Mouse (Mus musculus) neural tube, embryonic 12.5 days (tissue): ENCODE measurements at regions not wholly inside any gene's neighbourhood (a gene's known extent, or its start where the extent isn't known, plus 50 kb on each side); places are given as distances from the start of the nearest gene placed in this dataset.
"Not testable (repeated sequence)": the region's sequence is repeated elsewhere in the genome, so short reads cannot be mapped to it uniquely, and the experiment has no call there.

ENCODE experiments used
- ATAC-seq: fragments of 200-750 bp; cut with Nextera tagmentation; 2 replicates; pipeline ENCODE4 v1.8.0; 2017; ENCODE audit warnings: low read depth, mild to moderate bottlenecking, moderate TSS enrichment, moderate library complexity; ENCODE audit not compliant: low FRiP score
- H3K27ac ChIP-seq: fragments of 300-500 bp; sonication (generic); 2 replicates; pipeline ENCODE4 v1.5.1; 2016
- H3K27me3 ChIP-seq: fragments of 300-500 bp; sonication (generic); replicated peaks from 2 replicates; pipeline ENCODE4 v1.6.1; 2016; ENCODE audit warnings: mild to moderate bottlenecking
- H3K36me3 ChIP-seq: fragments of 300-500 bp; sonication (generic); 2 replicates; pipeline ENCODE4 v1.6.1; 2016; ENCODE audit warnings: mild to moderate bottlenecking
- H3K4me1 ChIP-seq: fragments of 300-500 bp; sonication (generic); 2 replicates; pipeline ENCODE4 v1.6.1; 2016
- H3K4me2 ChIP-seq: fragments of 300-500 bp; sonication (generic); replicated peaks from 2 replicates; pipeline ENCODE4 v1.6.1; 2016; ENCODE audit warnings: mild to moderate bottlenecking
- H3K4me3 ChIP-seq: fragments of 300-500 bp; sonication (generic); 2 replicates; pipeline ENCODE4 v1.5.1; 2016
- H3K9ac ChIP-seq: fragments of 300-500 bp; sonication (generic); 2 replicates; pipeline ENCODE4 v1.6.1; 2016; ENCODE audit warnings: mild to moderate bottlenecking
- H3K9me3 ChIP-seq: fragments of 300-500 bp; sonication (generic); 2 replicates; pipeline ENCODE4 v1.6.1; 2016; ENCODE audit warnings: mild to moderate bottlenecking
- WGBS: fragments of 180-500 bp; shearing (Covaris S2); methylation state at CpG from one replicate; pipeline ENCODE4 v1.1.7; 2016; 5-methylcytosine and 5-hydroxymethylcytosine counted together

- no peak overlapping the region for H3K9ac ChIP-seq
- no peak for ATAC-seq
- no peaks in the 10 kb centered on the region for H3K36me3 ChIP-seq
- no peaks in the 10 kb centered on the region for H3K9me3 ChIP-seq
- H3K27me3 ChIP-seq, result no peaks in the 10 kb centered on the region; the same call in 1 of the 2 replicates
- H3K4me3 ChIP-seq, result no peak overlapping the region
- WGBS, result 69% methylated on average over 3 of the region's 3 CpGs
- H3K4me2 ChIP-seq, result no peak overlapping the region
- H3K27ac ChIP-seq, result no peak overlapping the region
- H3K4me1 ChIP-seq, result peaks cover 15% of the 10 kb centered on the region; the same call in 1 of the 2 replicates
Observed at GRCm38 (mm10) chr17:79977154-79977571, 81.2 kb upstream of the Atl2 start.

GRCm38 (mm10) chr17:79976518-79977100 lies 80.7 kb upstream of the Atl2 start:
- 0 out of 2 replicates have a peak overlapping the region, but pooled peaks have one; percentile 13 for H3K4me3 ChIP-seq
- H3K4me1 ChIP-seq, result 0 out of 2 replicates have a peak, but pooled peaks cover 11% of the 10 kb centered on the region
- H3K9me3 ChIP-seq, result no peaks in the 10 kb centered on the region
- WGBS, result 81% methylated on average over 5 of the region's 5 CpGs
- H3K4me2 ChIP-seq, result peak overlapping the region; percentile 52
- no peaks in the 10 kb centered on the region for H3K36me3 ChIP-seq
- H3K9ac ChIP-seq, result no peak overlapping the region
- no peaks in the 10 kb centered on the region; the same call in 1 of the 2 replicates for H3K27me3 ChIP-seq
- ATAC-seq, result 0 out of 2 replicates have a peak, but pooled peaks have one; percentile 45
- H3K27ac ChIP-seq, result no peak overlapping the region

GRCm38 (mm10) chr17:79975997-79976443 lies 80.1 kb upstream of the Atl2 start:
- Histone ChIP-seq H3K4me3 (0 out of 2 replicates have a peak overlapping the region, but pooled peaks have one; percentile 13), H3K4me1 (0 out of 2 replicates have a peak, but pooled peaks cover 11% of the 10 kb centered on the region), H3K9ac (no peak overlapping the region), H3K27me3 (no peaks in the 10 kb centered on the region; the same call in 1 of the 2 replicates), H3K36me3 (no peaks in the 10 kb centered on the region), H3K27ac (no peak overlapping the region), H3K9me3 (no peaks in the 10 kb centered on the region), H3K4me2 (peak overlapping the region; percentile 52)
- WGBS, result 26% methylated on average over 11 of the region's 11 CpGs
- peak; percentile 90 for ATAC-seq

GRCm38 (mm10) chr17:79975150-79975757 lies 79.3 kb upstream of the Atl2 start:
- H3K4me3 ChIP-seq, H3K27me3 ChIP-seq, H3K9ac ChIP-seq, H3K9me3 ChIP-seq, H3K36me3 ChIP-seq, ATAC-seq, H3K27ac ChIP-seq: not testable (repeated sequence)
- H3K4me1 ChIP-seq, result 0 out of 2 replicates have a peak, but pooled peaks cover 11% of the 10 kb centered on the region
- whole genome bisulfite sequencing, result 22% methylated on average over 16 of the region's 16 CpGs
- H3K4me2 ChIP-seq, result peak overlapping the region; percentile 52

- ATAC-seq, result no peak
- H3K4me1 ChIP-seq, result 0 out of 2 replicates have a peak, but pooled peaks cover 11% of the 10 kb centered on the region
- H3K9me3 ChIP-seq, result no peaks in the 10 kb centered on the region
- no peak overlapping the region for H3K27ac ChIP-seq
- H3K36me3 ChIP-seq, result no peaks in the 10 kb centered on the region
- H3K9ac ChIP-seq, result no peak overlapping the region
- no peak overlapping the region for H3K4me3 ChIP-seq
- 73% methylated on average over 8 of the region's 8 CpGs for WGBS
- no peaks in the 10 kb centered on the region; the same call in 1 of the 2 replicates for H3K27me3 ChIP-seq
- H3K4me2 ChIP-seq, result no peak overlapping the region
Observed at GRCm38 (mm10) chr17:79971721-79972336, 75.9 kb upstream of the Atl2 start.

GRCm38 (mm10) chr17:79969500-79969972 lies 73.6 kb upstream of the Atl2 start:
- 44% methylated on average over 7 of the region's 7 CpGs for WGBS
- no peak overlapping the region for H3K4me2 ChIP-seq

GRCm38 (mm10) chr17:79968819-79969218 lies 72.9 kb upstream of the Atl2 start:
- no peak for ATAC-seq
- H3K9me3 ChIP-seq, result no peaks in the 10 kb centered on the region
- no peaks in the 10 kb centered on the region for H3K4me1 ChIP-seq
- no peaks in the 10 kb centered on the region for H3K27me3 ChIP-seq
- H3K9ac ChIP-seq, result no peak overlapping the region
- no peak overlapping the region for H3K27ac ChIP-seq
- H3K4me2 ChIP-seq, result no peak overlapping the region
- no peak overlapping the region for H3K4me3 ChIP-seq
- no peaks in the 10 kb centered on the region for H3K36me3 ChIP-seq
- WGBS, result 86% methylated on average over 9 of the region's 9 CpGs

More at GRCm38 (mm10) chr17:79969500-79969972, 73.6 kb upstream of the Atl2 start:
- Histone ChIP-seq H3K36me3 (no peaks in the 10 kb centered on the region), H3K9ac (no peak overlapping the region), H3K27ac (no peak overlapping the region), H3K4me3 (no peak overlapping the region), H3K9me3 (no peaks in the 10 kb centered on the region), H3K27me3 (no peaks in the 10 kb centered on the region), H3K4me1 (no peaks in the 10 kb centered on the region)
- ATAC-seq, result no peak

GRCm38 (mm10) chr17:79966981-79967380 lies 71.1 kb upstream of the Atl2 start:
- no peak overlapping the region for H3K9ac ChIP-seq
- no peak for ATAC-seq
- H3K4me2 ChIP-seq, result no peak overlapping the region
- no peak overlapping the region for H3K27ac ChIP-seq
- H3K4me3 ChIP-seq, result no peak overlapping the region
- 40% methylated on average over 6 of the region's 6 CpGs for WGBS
- no peaks in the 10 kb centered on the region for H3K36me3 ChIP-seq
- H3K27me3 ChIP-seq, result no peaks in the 10 kb centered on the region
- no peaks in the 10 kb centered on the region for H3K4me1 ChIP-seq
- H3K9me3 ChIP-seq, result no peaks in the 10 kb centered on the region

GRCm38 (mm10) chr17:79965625-79966024 lies 69.7 kb upstream of the Atl2 start:
- H3K4me1 ChIP-seq, result no peaks in the 10 kb centered on the region
- ATAC-seq, result no peak
- H3K27me3 ChIP-seq, result no peaks in the 10 kb centered on the region
- no peak overlapping the region for H3K27ac ChIP-seq
- no peak overlapping the region for H3K4me3 ChIP-seq
- no peak overlapping the region for H3K4me2 ChIP-seq
- no peak overlapping the region for H3K9ac ChIP-seq
- H3K9me3 ChIP-seq, result no peaks in the 10 kb centered on the region
- 92% methylated on average over 8 of the region's 8 CpGs for WGBS
- H3K36me3 ChIP-seq, result no peaks in the 10 kb centered on the region

- H3K36me3 ChIP-seq, result no peaks in the 10 kb centered on the region
- WGBS, result 82% methylated on average over 8 of the region's 8 CpGs
- ATAC-seq, result no peak
- no peaks in the 10 kb centered on the region for H3K4me1 ChIP-seq
- H3K9me3 ChIP-seq, result no peaks in the 10 kb centered on the region
- no peaks in the 10 kb centered on the region for H3K27me3 ChIP-seq
- H3K27ac ChIP-seq, result no peak overlapping the region
- H3K9ac ChIP-seq, result no peak overlapping the region
- H3K4me3 ChIP-seq, result no peak overlapping the region
- no peak overlapping the region for H3K4me2 ChIP-seq
Observed at GRCm38 (mm10) chr17:79964850-79965249, 68.9 kb upstream of the Atl2 start.

- WGBS, result 83% methylated on average over 2 of the region's 2 CpGs
Observed at GRCm38 (mm10) chr17:79963330-79963729, 67.4 kb upstream of the Atl2 start.

GRCm38 (mm10) chr17:79961391-79961790 lies 65.5 kb upstream of the Atl2 start:
- ATAC-seq, result no peak
- H3K36me3 ChIP-seq, result no peaks in the 10 kb centered on the region
- 73% methylated on average over 9 of the region's 9 CpGs for WGBS
- no peaks in the 10 kb centered on the region for H3K4me1 ChIP-seq
- no peak overlapping the region for H3K4me3 ChIP-seq
- no peaks in the 10 kb centered on the region for H3K27me3 ChIP-seq
- H3K9ac ChIP-seq, result no peak overlapping the region
- H3K9me3 ChIP-seq, result no peaks in the 10 kb centered on the region
- H3K4me2 ChIP-seq, result no peak overlapping the region
- no peak overlapping the region for H3K27ac ChIP-seq

More at GRCm38 (mm10) chr17:79963330-79963729, 67.4 kb upstream of the Atl2 start:
- Histone ChIP-seq H3K4me3 (no peak overlapping the region), H3K4me1 (no peaks in the 10 kb centered on the region), H3K4me2 (no peak overlapping the region), H3K9ac (no peak overlapping the region), H3K27ac (no peak overlapping the region), H3K36me3 (no peaks in the 10 kb centered on the region), H3K27me3 (no peaks in the 10 kb centered on the region), H3K9me3 (no peaks in the 10 kb centered on the region)
- no peak for ATAC-seq
